Mouse (Mus musculus) intestine, postnatal 0 days (tissue): ENCODE measurements around the gene Dlx5. TPM values are rescaled to one million over a fixed set of nuclear protein-coding genes. Genes with fewer than 3 reads are reported as not detected.

Experiments
- ATAC-seq: fragments of 200-750 bp; cut with Nextera tagmentation; 2 replicates; pipeline ENCODE4 v1.8.0; 2017; ENCODE audit warnings: mild to moderate bottlenecking, moderate TSS enrichment, moderate library complexity
- H3K27ac ChIP-seq: fragments of 300-500 bp; sonication (generic); 2 replicates; pipeline ENCODE4 v1.5.1; 2014; ENCODE audit warnings: mild to moderate bottlenecking, low read depth, low read length, moderate library complexity
- H3K27me3 ChIP-seq: fragments of 300-500 bp; sonication (generic); replicated peaks from 2 replicates; pipeline ENCODE4 v1.6.1; 2014; ENCODE audit warnings: low read length, mixed read lengths; ENCODE audit not compliant: control insufficient read depth, insufficient read depth
- H3K36me3 ChIP-seq: fragments of 300-500 bp; sonication (generic); 2 replicates; pipeline ENCODE4 v1.6.1; 2014; ENCODE audit warnings: mild to moderate bottlenecking, moderate library complexity; ENCODE audit not compliant: control insufficient read depth, insufficient read depth
- H3K4me1 ChIP-seq: fragments of 300-500 bp; sonication (generic); replicated peaks from 2 replicates; pipeline ENCODE4 v1.6.1; 2014; ENCODE audit warnings: antibody characterized with exemption, low read length, mixed read lengths; ENCODE audit not compliant: control insufficient read depth, insufficient read depth
- H3K4me2 ChIP-seq: fragments of 300-500 bp; sonication (generic); replicated peaks from 2 replicates; pipeline ENCODE4 v1.6.1; 2014; ENCODE audit warnings: low read depth, mild to moderate bottlenecking, moderate library complexity
- H3K4me3 ChIP-seq: fragments of 300-500 bp; sonication (generic); 2 replicates; pipeline ENCODE4 v1.5.1; 2014; ENCODE audit warnings: low read depth, low read length
- H3K9ac ChIP-seq: fragments of 300-500 bp; sonication (generic); 2 replicates; pipeline ENCODE4 v1.6.1; 2014; ENCODE audit warnings: mild to moderate bottlenecking, low read depth, low read length
- H3K9me3 ChIP-seq: fragments of 300-500 bp; sonication (generic); 2 replicates; pipeline ENCODE4 v1.6.1; 2016; ENCODE audit warnings: mixed run types; ENCODE audit not compliant: control insufficient read depth
- CTCF ChIP-seq: sonication (generic); IDR thresholded peaks from 2 replicates; pipeline ENCODE4 v1.5.1; 2016; ENCODE audit warnings: low read depth, mild to moderate bottlenecking, control low read depth, antibody characterized with exemption, moderate library complexity
- WGBS: fragments of 180-500 bp; shearing (Covaris S2); extraction: QIAGEN DNeasy Blood & Tissue Kit; methylation state at CpG from one replicate; pipeline ENCODE4 v1.1.7; 2014; 5-methylcytosine and 5-hydroxymethylcytosine counted together
- polyA plus RNA-seq: library from polyadenylated mRNA; unstranded; fragments of >200 nt; fragmentation: Nextera tagmentation; extraction: Ambion mirVana; gene quantifications from 2 replicates; pipeline ENCODE4 v1.2.1, GENCODE M21; 2015

Gene Dlx5
- polyA plus RNA-seq, 1 experiment from 2014 or later = 0.33 TPM

DNA sequence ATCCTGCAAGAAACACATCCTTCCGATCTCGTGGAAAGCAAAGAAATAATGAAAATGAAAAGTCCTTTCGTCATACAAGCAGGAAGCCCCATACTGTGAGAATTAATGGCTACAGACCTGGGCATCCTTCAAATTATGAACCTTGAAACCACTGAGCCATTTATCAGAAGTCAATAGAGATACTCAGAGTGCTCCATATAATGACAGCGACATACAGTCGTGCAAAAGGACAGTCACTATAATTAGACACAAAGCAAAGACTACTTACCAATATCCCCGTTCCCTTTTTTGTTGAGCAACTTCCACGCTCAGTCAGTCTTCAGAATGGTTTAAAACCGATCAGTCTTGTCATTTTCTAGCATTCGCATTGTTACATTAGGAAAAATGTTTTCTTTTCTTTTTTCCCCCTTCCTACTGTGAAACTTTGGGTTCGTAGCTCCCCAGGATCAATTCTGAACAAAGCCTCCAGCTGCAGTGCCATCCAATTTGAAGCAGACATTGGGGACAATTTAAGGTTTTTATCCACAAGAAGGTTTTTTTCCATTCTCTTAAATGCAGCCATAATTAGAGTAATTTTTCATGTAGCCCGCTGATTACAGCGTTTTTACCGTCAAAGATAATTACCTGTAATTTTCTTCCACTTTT is 12.7 kb downstream of the Dlx5 start:
- no peak for ATAC-seq

GRCm38 (mm10) chr6:6867031-6867430 is 14.9 kb downstream of the Dlx5 start:
- 5% methylated on average over 9 of the region's 9 CpGs for WGBS
- no peak for TF ChIP-seq CTCF
- no peak overlapping the region for H3K9ac ChIP-seq
- H3K4me1 ChIP-seq = no peaks in the 10 kb centered on the region
- H3K9me3 ChIP-seq = no peaks in the 10 kb centered on the region
- peaks cover 97% of the 10 kb centered on the region for H3K27me3 ChIP-seq
- no peaks in the 10 kb centered on the region for H3K36me3 ChIP-seq
- no peak overlapping the region for H3K27ac ChIP-seq
- no peak for ATAC-seq
- H3K4me3 ChIP-seq = no peak overlapping the region
- H3K4me2 ChIP-seq = no peak overlapping the region

More for the DNA sequence above, 12.7 kb downstream of the Dlx5 start:
- no peaks in the 10 kb centered on the region for H3K9me3 ChIP-seq
- H3K36me3 ChIP-seq = no peaks in the 10 kb centered on the region
- no peak for TF ChIP-seq CTCF
- no peak overlapping the region for H3K9ac ChIP-seq
- WGBS = 7% methylated on average over 13 of the region's 13 CpGs
- no peak overlapping the region for H3K4me3 ChIP-seq
- no peaks in the 10 kb centered on the region for H3K4me1 ChIP-seq
- H3K27ac ChIP-seq = no peak overlapping the region
- no peak overlapping the region for H3K4me2 ChIP-seq
- H3K27me3 ChIP-seq = peaks cover 96% of the 10 kb centered on the region

DNA sequence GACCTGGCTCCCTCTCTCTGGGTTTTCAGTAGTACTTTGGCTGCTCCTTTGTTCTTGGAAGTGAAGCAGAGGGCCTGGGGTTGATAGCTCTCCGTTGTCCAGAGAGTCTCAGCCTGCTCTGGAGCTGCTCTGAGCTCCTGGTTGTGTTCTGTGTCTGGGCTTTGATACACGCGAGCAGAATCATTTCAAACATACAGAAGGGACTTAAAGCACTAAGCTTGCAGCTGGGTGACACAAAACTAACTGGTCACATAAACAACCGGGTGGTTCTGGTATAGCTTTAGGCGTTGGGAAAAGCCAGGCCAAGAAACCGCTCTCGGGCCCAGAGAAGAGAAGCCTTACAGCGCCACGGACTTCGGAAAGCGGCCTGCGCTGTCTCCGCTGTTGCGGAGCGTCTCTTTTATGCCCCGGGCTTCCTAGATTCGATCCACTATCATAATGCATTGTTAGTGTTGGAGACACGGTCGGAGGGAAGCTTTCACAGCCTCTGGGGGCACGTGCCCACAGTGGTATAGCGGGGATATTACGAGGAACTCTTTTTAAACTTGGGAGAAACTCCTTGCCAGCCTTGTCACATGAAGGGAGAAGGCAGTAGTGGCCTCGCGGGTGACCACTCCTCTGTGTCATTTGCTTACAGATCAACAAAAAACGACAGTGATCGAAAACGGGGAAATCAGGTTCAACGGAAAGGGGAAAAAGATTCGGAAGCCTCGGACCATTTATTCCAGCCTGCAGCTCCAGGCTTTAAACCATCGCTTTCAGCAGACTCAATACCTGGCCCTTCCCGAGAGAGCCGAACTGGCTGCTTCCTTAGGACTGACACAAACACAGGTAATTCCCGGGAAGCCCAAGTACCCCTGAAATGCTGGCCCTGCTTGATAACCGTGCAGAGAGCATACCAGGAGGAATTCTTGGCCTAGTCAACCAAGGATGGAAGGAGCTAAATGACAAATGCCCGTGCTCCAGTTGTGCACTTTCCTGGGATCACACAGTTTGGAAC is 17.1 kb downstream of the Dlx5 start:
- H3K9me3 ChIP-seq = no peaks in the 10 kb centered on the region
- 7% methylated on average over 36 of the region's 36 CpGs for WGBS
- H3K4me1 ChIP-seq = no peaks in the 10 kb centered on the region
- H3K4me3 ChIP-seq = no peak overlapping the region; the same call in 1 of the 2 replicates
- peaks cover 97% of the 10 kb centered on the region for H3K27me3 ChIP-seq
- ATAC-seq = no peak
- H3K9ac ChIP-seq = no peak overlapping the region
- H3K4me2 ChIP-seq = no peak overlapping the region
- H3K36me3 ChIP-seq = no peaks in the 10 kb centered on the region
- no peak for TF ChIP-seq CTCF
- H3K27ac ChIP-seq = no peak overlapping the region

DNA sequence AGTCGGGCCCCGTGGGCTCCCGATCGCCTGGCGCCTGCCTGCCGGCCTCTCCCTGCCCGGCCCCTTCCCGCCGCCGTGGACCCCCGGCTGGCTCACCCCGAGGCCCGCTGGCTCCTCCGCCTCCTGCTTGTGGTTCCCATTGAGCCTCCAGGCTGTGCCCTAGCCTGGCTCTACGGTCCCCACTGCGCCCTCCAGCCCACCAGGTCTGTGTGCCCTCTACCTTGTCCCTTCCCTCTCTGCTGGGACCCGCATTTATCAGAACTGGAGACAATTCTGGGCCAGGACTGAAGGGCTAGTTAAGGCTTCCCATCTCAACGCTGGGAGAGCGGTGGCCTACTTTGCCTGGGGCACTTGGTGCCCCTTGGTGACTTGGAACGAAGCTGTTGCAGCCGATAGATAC is 17.9 kb downstream of the Dlx5 start:
- H3K9ac ChIP-seq = no peak overlapping the region; the same call in 1 of the 2 replicates
- no peak for ATAC-seq
- TF ChIP-seq CTCF = no peak
- H3K36me3 ChIP-seq = no peaks in the 10 kb centered on the region
- H3K27me3 ChIP-seq = peaks cover 97% of the 10 kb centered on the region
- no peaks in the 10 kb centered on the region for H3K4me1 ChIP-seq
- peak overlapping the region; percentile 38 for H3K4me3 ChIP-seq
- H3K4me2 ChIP-seq = peak overlapping the region; percentile 70
- no peak overlapping the region for H3K27ac ChIP-seq
- WGBS = 5% methylated on average over 21 of the region's 21 CpGs
- no peaks in the 10 kb centered on the region for H3K9me3 ChIP-seq

DNA sequence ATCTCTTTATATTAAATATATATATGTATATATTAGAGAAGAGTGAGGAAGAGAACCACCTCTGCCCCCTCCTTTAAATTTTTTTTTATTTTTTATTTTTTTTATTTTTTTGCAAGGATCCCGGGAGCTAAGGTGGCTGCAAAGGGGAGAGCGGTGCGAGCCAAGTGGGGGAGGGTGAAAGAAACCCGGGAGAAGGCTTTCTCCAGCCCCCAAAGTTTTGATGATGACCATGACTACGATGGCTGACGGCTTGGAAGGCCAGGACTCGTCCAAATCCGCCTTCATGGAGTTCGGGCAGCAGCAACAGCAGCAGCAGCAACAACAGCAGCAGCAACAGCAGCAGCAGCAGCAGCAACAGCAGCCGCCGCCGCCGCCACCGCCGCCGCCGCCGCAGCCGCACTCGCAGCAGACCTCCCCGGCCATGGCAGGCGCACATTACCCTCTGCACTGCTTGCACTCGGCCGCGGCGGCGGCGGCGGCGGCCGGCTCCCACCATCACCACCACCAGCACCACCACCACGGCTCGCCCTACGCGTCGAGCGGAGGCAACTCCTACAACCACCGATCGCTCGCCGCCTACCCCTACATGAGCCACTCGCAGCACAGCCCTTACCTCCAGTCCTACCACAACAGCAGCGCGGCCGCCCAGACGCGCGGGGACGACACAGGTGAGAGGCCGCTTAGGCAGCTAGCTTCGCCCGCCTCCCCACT is 18.6 kb downstream of the Dlx5 start, which contains the start of gene Dlx6:
Dlx6 (plus strand) TSS at position 175 of the 711 bp plus-strand sequence.
- peak; percentile 59; the same call in 1 of the 2 replicates for ATAC-seq
- Histone ChIP-seq H3K9ac (no peak within 1 kb of the TSS; the same call in 1 of the 2 replicates), H3K27me3 (peaks cover 97% of the 10 kb centered on the region)

GRCm38 (mm10) chr6:6862611-6863010 is 19.3 kb downstream of the Dlx5 start:
- H3K27ac ChIP-seq = no peak overlapping the region
- no peak overlapping the region for H3K9ac ChIP-seq
- H3K4me2 ChIP-seq = peak overlapping the region; percentile 70
- H3K9me3 ChIP-seq = no peaks in the 10 kb centered on the region
- H3K36me3 ChIP-seq = no peaks in the 10 kb centered on the region
- TF ChIP-seq CTCF = no peak
- peaks cover 100% of the 10 kb centered on the region for H3K27me3 ChIP-seq
- WGBS = under 1% methylated on average over 23 of the region's 23 CpGs
- H3K4me3 ChIP-seq = peak overlapping the region; percentile 38
- ATAC-seq = peak; percentile 50; the same call in 1 of the 2 replicates
- no peaks in the 10 kb centered on the region for H3K4me1 ChIP-seq

More for the DNA sequence above, 18.6 kb downstream of the Dlx5 start, which contains the start of gene Dlx6:
- Histone ChIP-seq H3K4me3 (peak within 1 kb of the TSS; percentile 38), H3K27ac (no peak within 1 kb of the TSS), H3K4me1 (no peaks in the 10 kb centered on the region), H3K9me3 (no peaks in the 10 kb centered on the region), H3K36me3 (no peaks in the 10 kb centered on the region), H3K4me2 (peak within 1 kb of the TSS; percentile 70)
- 1% methylated on average over 50 of the region's 52 CpGs for WGBS
- no peak for TF ChIP-seq CTCF
